Mouse (Mus musculus): ENCODE measurements around the gene Gpatch2. TPM values are rescaled to one million over a fixed set of nuclear protein-coding genes. Genes with fewer than 3 reads are reported as not detected.

Gpatch2 gene
- total RNA-seq, 2 experiments from 2014 or later, result 19.4 to 20.5 TPM

- intact Hi-C loops (cut with DNase I), result no loop called here
- peak; percentile 25 for DNase-seq
These were observed 83.9 kb downstream of the Gpatch2 start for GRCm38 (mm10) chr1:187299236-187299635.

GRCm38 (mm10) chr1:187300626-187301025 lies 85.3 kb downstream of the Gpatch2 start:
- DNase-seq, result peak; percentile 43

GRCm38 (mm10) chr1:187303221-187303620 lies 87.9 kb downstream of the Gpatch2 start:
- intact Hi-C loops (cut with DNase I), result no loop called here
- DNase-seq, result peak; percentile 48

More at GRCm38 (mm10) chr1:187300626-187301025, 85.3 kb downstream of the Gpatch2 start:
- intact Hi-C loops (cut with DNase I), result no loop called here

GRCm38 (mm10) chr1:187307335-187307734 lies 92.0 kb downstream of the Gpatch2 start:
- intact Hi-C loops (cut with DNase I), result no loop called here
- no peak for DNase-seq

- DNase-seq, result no peak
- intact Hi-C loops (cut with DNase I), result no loop called here
These were observed 93.2 kb downstream of the Gpatch2 start for GRCm38 (mm10) chr1:187308523-187308922.

- no peak for DNase-seq
- intact Hi-C loops (cut with DNase I), result no loop called here
These were observed 95.8 kb downstream of the Gpatch2 start for GRCm38 (mm10) chr1:187311122-187311521.

- DNase-seq, result no peak
- intact Hi-C loops (cut with DNase I), result no loop called here
These were observed 98.0 kb downstream of the Gpatch2 start for GRCm38 (mm10) chr1:187313323-187313722.

GRCm38 (mm10) chr1:187313763-187314162 lies 98.5 kb downstream of the Gpatch2 start:
- intact Hi-C loops (cut with DNase I), result no loop called here
- DNase-seq, result no peak

GRCm38 (mm10) chr1:187314516-187314915 lies 99.2 kb downstream of the Gpatch2 start:
- no peak for DNase-seq
- intact Hi-C loops (cut with DNase I), result no loop called here

- intact Hi-C loops (cut with DNase I), result no loop called here
- DNase-seq, result no peak
These were observed 100.5 kb downstream of the Gpatch2 start for GRCm38 (mm10) chr1:187315821-187316220.

- no peak for DNase-seq
- intact Hi-C loops (cut with DNase I), result no loop called here
These were observed 101.2 kb downstream of the Gpatch2 start for GRCm38 (mm10) chr1:187316555-187316954.

- no peak for DNase-seq
- intact Hi-C loops (cut with DNase I), result no loop called here
These were observed 106.5 kb downstream of the Gpatch2 start for GRCm38 (mm10) chr1:187321814-187322213.

GRCm38 (mm10) chr1:187322505-187323208 lies 107.3 kb downstream of the Gpatch2 start:
- intact Hi-C loops (cut with DNase I), result no loop called here
- DNase-seq, result no peak

GRCm38 (mm10) chr1:187323209-187323589 lies 107.9 kb downstream of the Gpatch2 start:
- intact Hi-C loops (cut with DNase I), result no loop called here
- no peak for DNase-seq

- DNase-seq, result no peak
- intact Hi-C loops (cut with DNase I), result no loop called here
These were observed 127.2 kb downstream of the Gpatch2 start for GRCm38 (mm10) chr1:187342551-187342950.

- no peak for DNase-seq
- intact Hi-C loops (cut with DNase I), result no loop called here
These were observed 129.8 kb downstream of the Gpatch2 start for GRCm38 (mm10) chr1:187345156-187345555.

- intact Hi-C loops (cut with DNase I), result no loop called here
- no peak for DNase-seq
These were observed 131.6 kb downstream of the Gpatch2 start for GRCm38 (mm10) chr1:187346923-187347322.

GRCm38 (mm10) chr1:187347606-187348005 lies 132.3 kb downstream of the Gpatch2 start:
- no peak for DNase-seq
- intact Hi-C loops (cut with DNase I), result no loop called here

GRCm38 (mm10) chr1:187348053-187348820 lies 132.9 kb downstream of the Gpatch2 start:
- DNase-seq, result no peak
- intact Hi-C loops (cut with DNase I), result no loop called here

GRCm38 (mm10) chr1:187348859-187349258 lies 133.6 kb downstream of the Gpatch2 start:
- intact Hi-C loops (cut with DNase I), result no loop called here
- DNase-seq, result no peak

- DNase-seq, result no peak
- intact Hi-C loops (cut with DNase I), result no loop called here
These were observed 140.9 kb downstream of the Gpatch2 start for GRCm38 (mm10) chr1:187356169-187356568.

- intact Hi-C loops (cut with DNase I), result no loop called here
- no peak for DNase-seq
These were observed 141.6 kb downstream of the Gpatch2 start for GRCm38 (mm10) chr1:187356904-187357303.
